Mouse (Mus musculus): Measurements from ENCODE around the gene Zbtb45.

- TF ChIP-seq POLR2A (IDR thresholded peaks at IDR 0.05; ENCODE audit: low read depth, low read length) (no peak), CTCF (IDR thresholded peaks at IDR 0.05; ENCODE audit: borderline replicate concordance, insufficient read depth, low read length) (no peak)
Observed at GRCm38 (mm10) chr7:12970906-12971305, 38.9 kb downstream of the Zbtb45 start.

Measured in embryonic fibroblast, embryonic 13.5 days (primary cell).